Mouse (Mus musculus) CH12.LX (cell line): ENCODE results near the gene Plekhm3. TPM values are rescaled to one million over a fixed set of nuclear protein-coding genes. Genes with fewer than 3 reads are reported as not detected.

Experiments used
- DNase-seq: peaks from one replicate; pipeline ENCODE4 v3.0.0-alpha.2; 2013; ENCODE audit errors: extremely low read depth
- H3K27ac ChIP-seq: 2 replicates; pipeline ENCODE4 v1.5.1; 2012; ENCODE audit warnings: low read depth, mild to moderate bottlenecking, control low read depth, moderate library complexity; ENCODE audit not compliant: insufficient read depth
- H3K27me3 ChIP-seq: replicated peaks from 2 replicates; pipeline ENCODE3; 2012; ENCODE audit warnings: inconsistent platforms
- H3K36me3 ChIP-seq, 2 experiments: replicated peaks in 1 of 2; 2 replicates each; pipeline versions ENCODE3 to v1.6.1; 2012; ENCODE audit warnings: inconsistent platforms in 1 of 2, low read length in 1 of 2, mild to moderate bottlenecking in 1 of 2, mixed read lengths in 1 of 2, moderate library complexity in 1 of 2; ENCODE audit not compliant: control insufficient read depth in 1 of 2, insufficient read depth in 1 of 2
- H3K4me1 ChIP-seq, 2 experiments: 2 replicates each; pipeline ENCODE4 v1.6.1; 2012; ENCODE audit warnings: inconsistent platforms in 1 of 2, moderate library complexity in 1 of 2; ENCODE audit not compliant: insufficient read depth in 2 of 2, control insufficient read depth in 1 of 2
- H3K4me2 ChIP-seq: 2 replicates; pipeline ENCODE4 v1.6.1; 2012; ENCODE audit warnings: low read depth, mild to moderate bottlenecking, control low read depth; ENCODE audit not compliant: poor library complexity, insufficient read depth, severe bottlenecking
- H3K4me3 ChIP-seq, 3 experiments: fragments of 150-350 bp in 1 of 3; sonication (generic) in 1 of 3; replicated peaks in 1 of 3; 2 replicates each; pipeline versions ENCODE3 to v1.5.1; 2011 to 2012; ENCODE audit warnings: low read depth in 2 of 3, low read length in 2 of 3, mild to moderate bottlenecking in 2 of 3, moderate library complexity in 2 of 3, control low read depth in 1 of 3, improper control_type of control experiment in 1 of 3, inconsistent platforms in 1 of 3, mixed read lengths in 1 of 3; ENCODE audit not compliant: poor library complexity in 1 of 3
- H3K79me2 ChIP-seq: replicated peaks from 2 replicates; pipeline ENCODE4 v1.6.1; 2012; ENCODE audit warnings: mild to moderate bottlenecking, moderate library complexity; ENCODE audit not compliant: control insufficient read depth, poor library complexity, insufficient read depth, severe bottlenecking; ENCODE audit errors: extremely low read depth
- H3K9ac ChIP-seq: 2 replicates; pipeline ENCODE4 v1.6.1; 2012; ENCODE audit warnings: low read depth, mild to moderate bottlenecking, control low read depth, moderate library complexity; ENCODE audit not compliant: insufficient read depth
- H3K9me3 ChIP-seq: replicated peaks from 2 replicates; pipeline ENCODE3; 2012; ENCODE audit warnings: low read length, inconsistent platforms, mixed read lengths
- JUN ChIP-seq: IDR thresholded peaks from 2 replicates; pipeline ENCODE4 v1.6.1; 2011; ENCODE audit warnings: low read depth, mild to moderate bottlenecking, low read length, improper control_type of control experiment, moderate library complexity; ENCODE audit not compliant: insufficient read depth
- KAT2A ChIP-seq: IDR thresholded peaks from 2 replicates; pipeline ENCODE4 v1.6.1; 2012; ENCODE audit warnings: low read length, improper control_type of control experiment, inconsistent platforms; ENCODE audit not compliant: insufficient replicate concordance
- MAZ ChIP-seq: IDR thresholded peaks from 2 replicates; pipeline ENCODE4 v1.6.1; 2012; ENCODE audit warnings: low read depth, mild to moderate bottlenecking, inconsistent platforms, low read length, improper control_type of control experiment, moderate library complexity
- MYC ChIP-seq: IDR thresholded peaks from 2 replicates; pipeline ENCODE4 v1.6.1; 2011; ENCODE audit warnings: low read depth, mild to moderate bottlenecking, improper control_type of control experiment, low read length
- POLR2A ChIP-seq: IDR thresholded peaks from 2 replicates; pipeline ENCODE4 v1.6.1; 2011; ENCODE audit warnings: low read depth, mild to moderate bottlenecking, improper control_type of control experiment, low read length
- RAD21 ChIP-seq: IDR thresholded peaks from 2 replicates; pipeline ENCODE4 v1.6.1; 2011; ENCODE audit warnings: low read depth, mild to moderate bottlenecking, low read length, improper control_type of control experiment, moderate library complexity
- SMC3 ChIP-seq: IDR thresholded peaks from 2 replicates; pipeline ENCODE4 v1.6.1; 2011; ENCODE audit warnings: low read depth, low read length, improper control_type of control experiment
- TCF12 ChIP-seq: IDR thresholded peaks from 2 replicates; pipeline ENCODE4 v1.6.1; 2014; ENCODE audit warnings: low read depth, mild to moderate bottlenecking, inconsistent platforms, low read length, improper control_type of control experiment
- USF2 ChIP-seq: conservative IDR thresholded peaks from 2 replicates; pipeline ENCODE4 v1.6.1; 2011; ENCODE audit warnings: low read depth, low read length, improper control_type of control experiment
- dilution Hi-C: fragments of 300-500 bp; cut with MboI; formaldehyde crosslinking; loops from 2 replicates; pipeline ENCODE4 v1.14.3; 2020; ENCODE audit warnings: low sequenced_read_pairs; ENCODE audit not compliant: extremely low pct_unique_long_range_greater_than_20kb, extremely low pct_ligation_motif_present
- in situ Hi-C: fragments of 300-500 bp; cut with MboI; formaldehyde crosslinking; loops from 3 replicates; pipeline ENCODE4 v1.14.3; 2019; ENCODE audit warnings: low sequenced_read_pairs, low pct_ligation_motif_present, low pct_unique_long_range_greater_than_20kb, mixed read lengths
- polyA plus RNA-seq: library from polyadenylated mRNA; unstranded; fragments of >175 nt; gene quantifications from 2 replicates; pipeline ENCODE4 v1.2.1, GENCODE M21; 2012; ENCODE audit warnings: low read depth; ENCODE audit not compliant: insufficient read length
- total RNA-seq, 2 experiments: library from RNA; depleted of rRNA; stranded (reverse); fragments of 300-350 nt in 1 of 2; fragments of >200 nt in 1 of 2; gene quantifications; 2 replicates each; pipeline ENCODE4 v1.2.3; 2012 to 2014

The Plekhm3 gene
- total and polyA plus RNA-seq, 3 experiments = 9.9 to 14.1 (median 13.0) TPM

DNA sequence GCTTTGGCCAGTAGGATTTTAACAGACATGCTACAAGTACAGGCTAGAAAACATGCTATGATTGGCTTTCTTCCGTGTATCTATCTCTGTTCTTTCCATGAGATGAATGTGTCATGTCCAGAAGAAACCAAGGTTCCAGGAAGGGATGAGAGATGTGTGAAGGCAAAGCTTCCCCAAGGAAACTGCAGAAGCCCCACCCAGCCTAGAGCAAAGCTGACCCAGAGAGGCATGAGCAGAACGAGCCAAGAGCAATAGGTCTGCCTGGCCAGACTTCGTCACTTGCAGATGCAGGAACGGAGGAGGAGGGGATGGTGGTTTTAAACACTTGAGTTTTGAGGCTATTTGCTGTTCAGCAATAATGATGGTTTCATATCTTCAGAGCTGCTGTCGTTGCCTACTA is 198.9 kb downstream of the Plekhm3 start:
- no peak for TF ChIP-seq JUN
- TF ChIP-seq MAZ = no peak
- TF ChIP-seq, all 38 proteins: peak for 0

GRCm38 (mm10) chr1:64757254-64757653 is 199.4 kb downstream of the Plekhm3 start:
- Histone ChIP-seq H3K36me3 (no peaks in the 10 kb centered on the region), H3K4me1 (no peaks in the 10 kb centered on the region), H3K9ac (no peak overlapping the region), H3K27me3 (peaks cover 2% of the 10 kb centered on the region), H3K4me2 (no peak overlapping the region), H3K79me2 (no peaks in the 10 kb centered on the region), H3K9me3 (no peaks in the 10 kb centered on the region), H3K27ac (no peak overlapping the region), H3K4me3 (no peak overlapping the region)
- no peak for DNase-seq
- in situ Hi-C loops (no loop called here), dilution Hi-C loops (no loop called here)
- TF ChIP-seq MYC (no peak), RAD21 (no peak), TCF12 (no peak)

More for the DNA sequence above, 198.9 kb downstream of the Plekhm3 start:
- DNase-seq = no peak
- Histone ChIP-seq H3K4me1 (no peaks in the 10 kb centered on the region), H3K4me3 (no peak overlapping the region), H3K9me3 (no peaks in the 10 kb centered on the region), H3K36me3 (no peaks in the 10 kb centered on the region), H3K79me2 (no peaks in the 10 kb centered on the region), H3K27ac (no peak overlapping the region), H3K27me3 (peaks cover 2% of the 10 kb centered on the region), H3K4me2 (no peak overlapping the region), H3K9ac (no peak overlapping the region)
- dilution Hi-C loops = no loop called here
- in situ Hi-C loops = no loop called here

DNA sequence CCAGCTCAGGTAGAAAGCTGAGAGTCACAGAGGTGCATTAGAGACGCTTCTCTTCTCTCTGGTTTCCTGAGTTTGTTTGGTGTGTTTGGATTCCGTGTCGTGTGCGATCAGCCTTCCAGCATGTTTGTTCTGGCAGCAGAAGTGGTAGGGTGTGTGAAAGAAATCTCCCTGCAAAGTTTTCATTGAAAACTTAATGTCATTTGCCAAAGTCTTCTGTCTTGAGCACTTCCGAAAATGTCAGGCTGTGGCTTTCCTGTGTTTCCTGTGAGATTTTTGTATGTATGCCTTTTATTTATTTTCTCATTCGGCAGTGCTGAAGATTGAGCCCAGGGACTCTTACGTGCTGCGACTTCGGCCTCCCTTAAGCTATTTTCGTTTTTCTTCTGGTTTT is 200.0 kb downstream of the Plekhm3 start:
- dilution Hi-C loops (no loop called here), in situ Hi-C loops (no loop called here)
- Histone ChIP-seq H3K27ac (no peak overlapping the region), H3K4me1 (no peaks in the 10 kb centered on the region), H3K79me2 (no peaks in the 10 kb centered on the region), H3K9ac (no peak overlapping the region), H3K36me3 (no peaks in the 10 kb centered on the region), H3K4me3 (no peak overlapping the region), H3K4me2 (no peak overlapping the region), H3K27me3 (peaks cover 2% of the 10 kb centered on the region), H3K9me3 (no peaks in the 10 kb centered on the region)
- TF ChIP-seq KAT2A = no peak
- no peak for TF ChIP-seq POLR2A
- no peak for TF ChIP-seq USF2
- TF ChIP-seq SMC3 = no peak
- DNase-seq = no peak
